Mouse (Mus musculus) MEL (cell line): ENCODE results near the gene Zp3. TPM values are rescaled to one million over a fixed set of nuclear protein-coding genes. Genes with fewer than 3 reads are reported as not detected.

ENCODE experiments used
- DNase-seq: peaks from one replicate; pipeline ENCODE4 v3.0.0; 2011; ENCODE audit warnings: low read depth, low spot score
- H3K27ac ChIP-seq: 2 replicates; pipeline ENCODE4 v1.5.1; 2012; ENCODE audit warnings: low read depth, mild to moderate bottlenecking, control low read depth, low read length, moderate library complexity; ENCODE audit not compliant: control insufficient read depth
- H3K27me3 ChIP-seq, 2 experiments: fragments of 150-350 bp in 1 of 2; sonication (generic) in 1 of 2; 2 replicates each; pipeline ENCODE4 v1.6.1; 2012; ENCODE audit warnings: low read length in 2 of 2, mild to moderate bottlenecking in 2 of 2, improper control_type of control experiment in 1 of 2, moderate library complexity in 1 of 2; ENCODE audit not compliant: insufficient read depth in 2 of 2, control insufficient read depth in 1 of 2
- H3K36me3 ChIP-seq, 2 experiments: 2 replicates each; pipeline ENCODE4 v1.6.1; 2012 to 2014; ENCODE audit warnings: low read length in 2 of 2, improper control_type of control experiment in 1 of 2, inconsistent platforms in 1 of 2, mild to moderate bottlenecking in 1 of 2; ENCODE audit not compliant: insufficient read depth in 2 of 2, control insufficient read depth in 1 of 2
- H3K4me1 ChIP-seq, 2 experiments: fragments of 150-350 bp in 1 of 2; sonication (generic) in 1 of 2; 2 replicates each; pipeline ENCODE4 v1.6.1; 2012; ENCODE audit warnings: low read length in 2 of 2, improper control_type of control experiment in 1 of 2, mild to moderate bottlenecking in 1 of 2; ENCODE audit not compliant: insufficient read depth in 2 of 2, control insufficient read depth in 1 of 2
- H3K4me3 ChIP-seq, 2 experiments: fragments of 150-350 bp in 1 of 2; sonication (generic) in 1 of 2; 2 replicates each; pipeline ENCODE4 v1.5.1; 2012; ENCODE audit warnings: low read depth in 2 of 2, low read length in 2 of 2, mild to moderate bottlenecking in 2 of 2, moderate library complexity in 2 of 2, control low read depth in 1 of 2, improper control_type of control experiment in 1 of 2; ENCODE audit not compliant: control insufficient read depth in 1 of 2, insufficient read depth in 1 of 2
- H3K79me2 ChIP-seq: 2 replicates; pipeline ENCODE4 v1.6.1; 2012; ENCODE audit warnings: mild to moderate bottlenecking, low read length, moderate library complexity; ENCODE audit not compliant: control insufficient read depth, poor library complexity, insufficient read depth
- H3K9ac ChIP-seq: 2 replicates; pipeline ENCODE4 v1.6.1; 2012; ENCODE audit warnings: low read depth, mild to moderate bottlenecking, control low read depth, low read length, moderate library complexity; ENCODE audit not compliant: control insufficient read depth, poor library complexity, severe bottlenecking
- H3K9me3 ChIP-seq: fragments of 150-350 bp; sonication (generic); replicated peaks from 2 replicates; pipeline ENCODE4 v1.6.1; 2012; ENCODE audit warnings: mild to moderate bottlenecking, low read length, improper control_type of control experiment, moderate library complexity; ENCODE audit not compliant: insufficient read depth
- BHLHE40 ChIP-seq: IDR thresholded peaks from 2 replicates; pipeline ENCODE4 v1.6.1; 2012; ENCODE audit warnings: low read depth, mild to moderate bottlenecking, inconsistent platforms, low read length, improper control_type of control experiment, borderline replicate concordance
- CHD1 ChIP-seq: IDR thresholded peaks from 2 replicates; pipeline ENCODE4 v1.6.1; 2012; ENCODE audit warnings: low read depth, mild to moderate bottlenecking, inconsistent platforms, low read length, improper control_type of control experiment
- CHD2 ChIP-seq: IDR thresholded peaks from 2 replicates; pipeline ENCODE4 v1.6.1; 2011; ENCODE audit warnings: low read length, improper control_type of control experiment
- CTCF ChIP-seq, 3 experiments: IDR thresholded peaks in 2 of 3; conservative IDR thresholded peaks in 1 of 3; 2 replicates each; pipeline ENCODE4 v1.5.1; 2011 to 2012; ENCODE audit warnings: low read length in 3 of 3, low read depth in 2 of 3, mild to moderate bottlenecking in 2 of 3, improper control_type of control experiment in 1 of 3, inconsistent platforms in 1 of 3, mixed read lengths in 1 of 3, moderate library complexity in 1 of 3; ENCODE audit not compliant: control insufficient read depth in 1 of 3, insufficient read depth in 1 of 3, poor library complexity in 1 of 3, severe bottlenecking in 1 of 3
- E2F4 ChIP-seq: IDR thresholded peaks from 2 replicates; pipeline ENCODE4 v1.6.1; 2011; ENCODE audit warnings: low read depth, low read length, improper control_type of control experiment, borderline replicate concordance
- EP300 ChIP-seq, 2 experiments: IDR thresholded peaks; 2 replicates each; pipeline ENCODE4 v1.6.1; 2011; ENCODE audit warnings: improper control_type of control experiment in 2 of 2, low read length in 2 of 2, low read depth in 1 of 2, mild to moderate bottlenecking in 1 of 2
- GATA1 ChIP-seq: IDR thresholded peaks from 2 replicates; pipeline ENCODE4 v1.6.1; 2011; ENCODE audit warnings: low read depth, low read length, improper control_type of control experiment
- KAT2A ChIP-seq: conservative IDR thresholded peaks from 2 replicates; pipeline ENCODE4 v1.6.1; 2012; ENCODE audit warnings: low read depth, low read length, improper control_type of control experiment, inconsistent platforms
- MAZ ChIP-seq: IDR thresholded peaks from 2 replicates; pipeline ENCODE4 v1.6.1; 2012; ENCODE audit warnings: low read depth, mild to moderate bottlenecking, inconsistent platforms, low read length, improper control_type of control experiment
- MXI1 ChIP-seq: IDR thresholded peaks from 2 replicates; pipeline ENCODE4 v1.6.1; 2011; ENCODE audit warnings: mild to moderate bottlenecking, low read depth, low read length, improper control_type of control experiment
- MYB ChIP-seq: IDR thresholded peaks from 2 replicates; pipeline ENCODE4 v1.6.1; 2011; ENCODE audit warnings: mild to moderate bottlenecking, low read depth, low read length, improper control_type of control experiment
- MYC ChIP-seq: IDR thresholded peaks from 2 replicates; pipeline ENCODE4 v1.6.1; 2011; ENCODE audit warnings: low read depth, mild to moderate bottlenecking, low read length, improper control_type of control experiment, moderate library complexity
- NELFE ChIP-seq: IDR thresholded peaks from 2 replicates; pipeline ENCODE4 v1.6.1; 2011; ENCODE audit warnings: low read depth, low read length, improper control_type of control experiment
- POLR2A ChIP-seq, 2 experiments: IDR thresholded peaks; 2 replicates each; pipeline ENCODE4 v1.6.1; 2011 to 2012; ENCODE audit warnings: low read length in 2 of 2, mild to moderate bottlenecking in 2 of 2, control low read depth in 1 of 2, improper control_type of control experiment in 1 of 2, low read depth in 1 of 2, moderate library complexity in 1 of 2; ENCODE audit not compliant: control insufficient read depth in 1 of 2, insufficient read depth in 1 of 2, poor library complexity in 1 of 2
- POLR2AphosphoS2 ChIP-seq: IDR thresholded peaks from 2 replicates; pipeline ENCODE4 v1.6.1; 2011; ENCODE audit warnings: low read length, improper control_type of control experiment
- POLR2AphosphoS5 ChIP-seq: IDR thresholded peaks from 2 replicates; pipeline ENCODE4 v1.6.1; 2012; ENCODE audit warnings: low read depth, borderline replicate concordance, mild to moderate bottlenecking, inconsistent platforms, low read length, moderate library complexity, mixed read lengths
- RAD21 ChIP-seq: IDR thresholded peaks from 2 replicates; pipeline ENCODE4 v1.6.1; 2011; ENCODE audit warnings: mild to moderate bottlenecking, low read depth, low read length, improper control_type of control experiment
- SIN3A ChIP-seq: IDR thresholded peaks from 2 replicates; pipeline ENCODE4 v1.6.1; 2012; ENCODE audit warnings: low read length, improper control_type of control experiment, inconsistent platforms
- SMC3 ChIP-seq: IDR thresholded peaks from 2 replicates; pipeline ENCODE4 v1.6.1; 2011; ENCODE audit warnings: low read depth, low read length, improper control_type of control experiment
- TAL1 ChIP-seq: IDR thresholded peaks from 2 replicates; pipeline ENCODE4 v1.6.1; 2012; ENCODE audit warnings: mild to moderate bottlenecking, inconsistent platforms, low read length, moderate library complexity, mixed read lengths
- TBP ChIP-seq: IDR thresholded peaks from 2 replicates; pipeline ENCODE4 v1.8.0; 2011; ENCODE audit warnings: low read depth, low read length, improper control_type of control experiment
- USF1 ChIP-seq: IDR thresholded peaks from 2 replicates; pipeline ENCODE4 v1.6.1; 2014; ENCODE audit warnings: low read depth, mild to moderate bottlenecking, inconsistent platforms, low read length, improper control_type of control experiment, moderate library complexity
- ZC3H11A ChIP-seq: IDR thresholded peaks from 2 replicates; pipeline ENCODE4 v1.6.1; 2012; ENCODE audit warnings: low read depth, mild to moderate bottlenecking, inconsistent platforms, low read length, improper control_type of control experiment
- ZKSCAN1 ChIP-seq: IDR thresholded peaks from 2 replicates; pipeline ENCODE4 v1.6.1; 2012; ENCODE audit warnings: low read depth, mild to moderate bottlenecking, inconsistent platforms, low read length, improper control_type of control experiment, moderate library complexity
- ZNF384 ChIP-seq: IDR thresholded peaks from 2 replicates; pipeline ENCODE4 v1.6.1; 2012; ENCODE audit warnings: low read depth, mild to moderate bottlenecking, inconsistent platforms, low read length, improper control_type of control experiment
- polyA plus RNA-seq, 2 experiments: library from polyadenylated mRNA; stranded (reverse) in 1 of 2; unstranded in 1 of 2; fragments of >175 nt in 1 of 2; fragments of >200 nt in 1 of 2; gene quantifications; 2 replicates each; pipeline versions ENCODE4 v1.2.1 to v1.2.4; 2012; ENCODE audit warnings: low replicate concordance in 2 of 2, low read depth in 1 of 2; ENCODE audit not compliant: insufficient read length in 2 of 2, insufficient read depth in 1 of 2, missing spikeins in 1 of 2
- total RNA-seq: library from RNA; depleted of rRNA; stranded (reverse); fragments of 300-350 nt; gene quantifications from 2 replicates; pipeline ENCODE4 v1.2.3, GENCODE M21; 2012

Zp3 gene
- total and polyA plus RNA-seq, 3 experiments, result not detected

DNA sequence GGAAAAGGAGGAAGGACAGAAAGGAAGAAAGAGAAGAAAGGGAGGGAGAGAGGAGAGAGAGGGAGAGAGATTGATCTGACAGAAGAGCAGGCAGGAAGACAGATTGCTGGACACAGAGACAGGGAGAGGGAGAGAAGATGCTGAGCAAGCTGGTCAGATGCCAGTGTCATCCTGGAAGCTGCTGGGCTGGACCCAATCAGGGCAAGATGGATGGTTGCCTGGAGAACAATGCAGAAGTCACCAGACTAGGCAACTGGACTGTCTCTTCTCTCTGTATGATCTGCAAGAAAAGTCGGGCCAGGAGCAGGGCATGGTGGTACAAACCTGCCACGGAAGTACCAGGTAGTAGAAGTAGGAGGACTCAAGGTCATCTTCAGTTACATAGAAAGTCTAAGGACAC is 27.1 kb upstream of the Zp3 start:
- peaks cover 11 to 26% of the 10 kb centered on the region in 2 experiments for H3K4me1 ChIP-seq
- DNase-seq, result no peak

DNA sequence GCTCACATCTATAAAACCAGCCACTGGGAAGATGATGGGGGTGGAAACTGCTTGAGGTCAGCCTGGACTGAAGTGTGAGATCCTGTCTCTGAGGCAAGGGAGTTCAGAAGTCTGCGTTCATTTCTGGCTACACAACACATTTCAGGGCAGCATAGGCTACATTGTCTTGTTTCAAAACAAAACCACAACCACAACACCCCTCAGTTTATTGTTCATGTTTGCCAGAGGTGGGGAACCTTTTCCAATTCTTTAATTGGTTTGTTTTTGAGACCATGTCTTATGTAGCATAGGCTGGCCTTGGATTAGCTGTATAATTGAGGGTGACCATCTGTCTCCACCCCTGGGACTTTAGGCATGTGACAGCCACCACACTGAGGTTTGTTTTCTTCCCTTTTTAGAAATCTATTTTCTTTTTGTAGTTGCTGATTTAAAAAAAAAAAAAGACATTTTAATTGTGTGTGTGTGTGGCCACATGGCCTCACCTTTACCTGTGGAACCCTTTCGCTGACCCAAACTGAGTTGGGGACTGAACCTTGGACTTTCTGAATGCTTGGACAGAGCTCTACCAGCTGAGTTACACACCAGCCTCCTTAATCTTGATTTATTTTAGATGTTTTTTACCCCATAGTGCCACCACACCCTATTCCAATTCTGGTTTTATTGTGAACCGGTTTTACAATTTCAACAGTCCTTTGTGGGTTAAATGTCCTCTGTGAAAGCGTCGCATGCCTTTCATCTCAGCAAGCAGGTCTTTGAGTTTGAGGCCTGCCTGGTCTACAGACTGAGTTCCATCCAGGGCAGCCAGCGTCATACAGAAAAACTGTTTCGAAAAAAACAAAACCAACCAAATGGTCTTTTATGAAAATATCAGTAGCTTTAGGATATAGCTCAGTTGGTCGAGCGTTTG is 23.3 kb upstream of the Zp3 start:
- peak overlapping the region; percentile 90 for H3K27ac ChIP-seq
- peak overlapping the region; percentile 83 for H3K9ac ChIP-seq
- H3K9me3 ChIP-seq, result no peaks in the 10 kb centered on the region
- H3K79me2 ChIP-seq, result no peaks in the 10 kb centered on the region; the same call in 1 of the 2 replicates
- TF ChIP-seq ZC3H11A, result no peak
- TF ChIP-seq CTCF (IDR thresholded peaks at IDR 0.05 in 2 of 3, conservative IDR thresholded peaks at IDR 0.05 in 1 of 3; ENCODE audit: control insufficient read depth in 1 of 3, insufficient read depth in 1 of 3, low read depth in 2 of 3, low read length in 3 of 3, poor library complexity in 1 of 3, severe bottlenecking in 1 of 3), result no peak
- TF ChIP-seq ZNF384, result peak; percentile 13; the same call in 1 of the 2 replicates
- peak; percentile 51; the same call in 1 of the 2 replicates for TF ChIP-seq BHLHE40
- TF ChIP-seq MYC, result 0 out of 2 replicates have a peak, but pooled peaks have one; percentile 16
- no peak for TF ChIP-seq SIN3A
- no peak for TF ChIP-seq GATA1
- TF ChIP-seq NELFE, result no peak
- TF ChIP-seq USF1, result peak; percentile 57; the same call in 1 of the 2 replicates
- TF ChIP-seq POLR2AphosphoS5, result no peak
- no peak for TF ChIP-seq KAT2A
- no peak for TF ChIP-seq MAZ
- no peak for TF ChIP-seq POLR2A (IDR thresholded peaks at IDR 0.05; ENCODE audit: control insufficient read depth in 1 of 2, insufficient read depth in 1 of 2, low read depth in 1 of 2, low read length in 2 of 2, poor library complexity in 1 of 2)
- no peak for TF ChIP-seq TAL1
- peak; percentile 49; the same call in 1 of the 2 replicates for TF ChIP-seq MXI1
- TF ChIP-seq MYB, result no peak
- TF ChIP-seq CHD1, result peak; percentile 60; the same call in 1 of the 2 replicates
- no peak for TF ChIP-seq EP300 (IDR thresholded peaks at IDR 0.05; ENCODE audit: low read depth in 1 of 2, low read length in 2 of 2)
- no peaks in the 10 kb centered on the region for H3K27me3 ChIP-seq
- peak overlapping the region; percentile 34 to 55 for H3K4me3 ChIP-seq
- no peak for DNase-seq
- peaks cover 9 to 25% of the 10 kb centered on the region in 2 experiments for H3K4me1 ChIP-seq
- H3K36me3 ChIP-seq, result peaks cover 0 to 22% of the 10 kb centered on the region in 2 experiments; a peak in 2 of 4 replicates

More for the DNA sequence above, 27.1 kb upstream of the Zp3 start:
- TF ChIP-seq POLR2AphosphoS5 (no peak), NELFE (no peak), MAZ (no peak), POLR2AphosphoS2 (no peak), CHD2 (no peak), E2F4 (no peak), USF1 (no peak), ZC3H11A (no peak), TAL1 (no peak), EP300 (IDR thresholded peaks at IDR 0.05; ENCODE audit: low read depth in 1 of 2, low read length in 2 of 2) (no peak), SMC3 (no peak), CTCF (IDR thresholded peaks at IDR 0.05 in 2 of 3, conservative IDR thresholded peaks at IDR 0.05 in 1 of 3; ENCODE audit: control insufficient read depth in 1 of 3, insufficient read depth in 1 of 3, low read depth in 2 of 3, low read length in 3 of 3, poor library complexity in 1 of 3, severe bottlenecking in 1 of 3) (no peak), ZNF384 (no peak), TBP (no peak), GATA1 (no peak), RAD21 (no peak), ZKSCAN1 (no peak)
- H3K9ac ChIP-seq, result no peak overlapping the region
- peaks cover 0 to 21% of the 10 kb centered on the region in 2 experiments; a peak in 2 of 4 replicates for H3K36me3 ChIP-seq
- no peaks in the 10 kb centered on the region; the same call in 1 of the 2 replicates for H3K79me2 ChIP-seq
- no peak overlapping the region for H3K4me3 ChIP-seq
- H3K9me3 ChIP-seq, result no peaks in the 10 kb centered on the region
- H3K27me3 ChIP-seq, result no peaks in the 10 kb centered on the region
- no peak overlapping the region for H3K27ac ChIP-seq
